Mouse (Mus musculus) lung, embryonic 14.5 days (tissue): ENCODE data around the gene Zc2hc1c. TPM values are rescaled to one million over a fixed set of nuclear protein-coding genes. Genes with fewer than 3 reads are reported as not detected.

Experiments used
- ATAC-seq: fragments of 200-750 bp; cut with Nextera tagmentation; 2 replicates; pipeline ENCODE4 v1.8.0; 2017; ENCODE audit warnings: mild to moderate bottlenecking, moderate TSS enrichment, moderate library complexity; ENCODE audit not compliant: insufficient read depth
- DNase-seq: peaks from one replicate; pipeline ENCODE4 v3.0.0-alpha.2; 2015
- H3K27ac ChIP-seq: fragments of 300-500 bp; sonication (generic); 2 replicates; pipeline ENCODE4 v1.5.1; 2014; ENCODE audit warnings: low read depth, mild to moderate bottlenecking, moderate library complexity
- H3K27me3 ChIP-seq: fragments of 300-500 bp; sonication (generic); 2 replicates; pipeline ENCODE4 v1.6.1; 2014; ENCODE audit warnings: low read length, control low read depth; ENCODE audit not compliant: insufficient read depth
- H3K36me3 ChIP-seq: fragments of 300-500 bp; sonication (generic); 2 replicates; pipeline ENCODE4 v1.6.1; 2014; ENCODE audit warnings: control low read depth; ENCODE audit not compliant: insufficient read depth
- H3K4me1 ChIP-seq: fragments of 300-500 bp; sonication (generic); 2 replicates; pipeline ENCODE4 v1.6.1; 2014; ENCODE audit warnings: antibody characterized with exemption, control low read depth; ENCODE audit not compliant: insufficient read depth
- H3K4me2 ChIP-seq: fragments of 300-500 bp; sonication (generic); 2 replicates; pipeline ENCODE4 v1.6.1; 2014; ENCODE audit warnings: mild to moderate bottlenecking
- H3K4me3 ChIP-seq: fragments of 300-500 bp; sonication (generic); 2 replicates; pipeline ENCODE4 v1.5.1; 2014; ENCODE audit warnings: low read depth, low read length
- H3K9ac ChIP-seq: fragments of 300-500 bp; sonication (generic); 2 replicates; pipeline ENCODE4 v1.6.1; 2014
- H3K9me3 ChIP-seq: fragments of 300-500 bp; sonication (generic); 2 replicates; pipeline ENCODE4 v1.6.1; 2016; ENCODE audit warnings: low read depth, low read length, control low read depth
- CTCF ChIP-seq: IDR thresholded peaks from 2 replicates; pipeline ENCODE4 v1.5.1; 2016; ENCODE audit warnings: antibody characterized with exemption, low read depth
- WGBS: fragments of 180-500 bp; shearing (Covaris S2); extraction: QIAGEN DNeasy Blood & Tissue Kit; methylation state at CpG from one replicate; pipeline ENCODE4 v1.1.7; 2014; 5-methylcytosine and 5-hydroxymethylcytosine counted together
- polyA plus RNA-seq: library from polyadenylated mRNA; unstranded; fragments of >200 nt; fragmentation: Nextera tagmentation; extraction: Ambion mirVana; gene quantifications from 2 replicates; pipeline ENCODE4 v1.2.1, GENCODE M21; 2014

Zc2hc1c gene
- polyA plus RNA-seq, 1 experiment from 2014 or later: 0.93 TPM

GRCm38 (mm10) chr12:85339243-85339729, 50.9 kb downstream of the Zc2hc1c start, which contains the start of gene Nek9:
Nek9 (minus strand) TSS chr12:85339362.
- Histone ChIP-seq H3K4me1 (0 out of 2 replicates have a peak, but pooled peaks cover 4% of the 10 kb centered on the region), H3K36me3 (peaks cover 39% of the 10 kb centered on the region), H3K27ac (peak within 1 kb of the TSS; percentile 92), H3K4me3 (peak within 1 kb of the TSS; percentile 96), H3K4me2 (peak within 1 kb of the TSS; percentile 64), H3K9ac (peak within 1 kb of the TSS; percentile 97), H3K27me3 (no peaks in the 10 kb centered on the region), H3K9me3 (no peaks in the 10 kb centered on the region)
- DNase-seq (peak; percentile 97), ATAC-seq (peak; percentile 92)
- WGBS: under 1% methylated on average over 33 of the region's 36 CpGs
- no peak for TF ChIP-seq CTCF

DNA sequence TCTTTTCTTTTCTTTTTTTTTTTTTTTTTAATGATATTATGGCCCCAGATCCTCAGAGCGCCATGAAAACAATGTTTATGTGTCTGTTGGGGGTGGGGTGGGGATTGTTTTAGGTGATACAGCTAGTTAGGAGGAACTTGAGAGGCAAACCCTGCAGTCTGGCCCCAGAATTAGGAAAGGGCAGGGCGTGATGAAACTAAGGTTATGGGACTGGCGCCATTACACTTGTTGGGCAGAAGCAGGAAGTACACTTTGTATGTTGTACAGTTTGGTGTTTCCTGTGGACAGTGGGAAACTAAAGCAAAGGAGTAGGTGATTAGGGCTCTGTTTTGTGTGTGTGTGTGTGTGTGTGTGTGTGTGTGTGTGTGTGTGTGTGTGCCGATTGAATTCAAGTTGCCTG, 51.6 kb downstream of the Zc2hc1c start:
- peak; percentile 27 for DNase-seq
- Histone ChIP-seq H3K4me3 (peak overlapping the region; percentile 96), H3K9ac (no peak overlapping the region), H3K27me3 (no peaks in the 10 kb centered on the region), H3K4me2 (peak overlapping the region; percentile 64), H3K4me1 (0 out of 2 replicates have a peak, but pooled peaks cover 4% of the 10 kb centered on the region), H3K9me3 (no peaks in the 10 kb centered on the region), H3K36me3 (peaks cover 39% of the 10 kb centered on the region), H3K27ac (no peak overlapping the region)
- 39% methylated on average over 4 of the region's 4 CpGs for WGBS
- ATAC-seq: no peak
- TF ChIP-seq CTCF: no peak

GRCm38 (mm10) chr12:85341131-85341530, 52.7 kb downstream of the Zc2hc1c start:
- H3K27me3 ChIP-seq: no peaks in the 10 kb centered on the region

GRCm38 (mm10) chr12:85342310-85342709, 53.9 kb downstream of the Zc2hc1c start:
- WGBS: 72% methylated on average over 4 of the region's 4 CpGs
- Histone ChIP-seq H3K4me1 (0 out of 2 replicates have a peak, but pooled peaks cover 4% of the 10 kb centered on the region), H3K27me3 (no peaks in the 10 kb centered on the region), H3K9ac (no peak overlapping the region), H3K27ac (no peak overlapping the region), H3K4me2 (no peak overlapping the region), H3K9me3 (no peaks in the 10 kb centered on the region), H3K36me3 (peaks cover 27% of the 10 kb centered on the region), H3K4me3 (no peak overlapping the region)
- DNase-seq (no peak), ATAC-seq (no peak)
- TF ChIP-seq CTCF: no peak

More at GRCm38 (mm10) chr12:85341131-85341530, 52.7 kb downstream of the Zc2hc1c start:
- no peak overlapping the region for H3K4me3 ChIP-seq
- no peak overlapping the region for H3K4me2 ChIP-seq
- WGBS: 48% methylated on average over 1 of the region's 1 CpGs
- peaks cover 30% of the 10 kb centered on the region for H3K36me3 ChIP-seq
- DNase-seq (peak; percentile 96), ATAC-seq (no peak)
- H3K9me3 ChIP-seq: no peaks in the 10 kb centered on the region
- 0 out of 2 replicates have a peak, but pooled peaks cover 4% of the 10 kb centered on the region for H3K4me1 ChIP-seq
- H3K27ac ChIP-seq: no peak overlapping the region
- peak; percentile 67 for TF ChIP-seq CTCF
- H3K9ac ChIP-seq: no peak overlapping the region

- WGBS: 62% methylated on average over 7 of the region's 7 CpGs
- no peak overlapping the region for H3K27ac ChIP-seq
- H3K27me3 ChIP-seq: no peaks in the 10 kb centered on the region
- DNase-seq (no peak), ATAC-seq (no peak)
- H3K36me3 ChIP-seq: peaks cover 41% of the 10 kb centered on the region
- no peaks in the 10 kb centered on the region for H3K9me3 ChIP-seq
- TF ChIP-seq CTCF: no peak
- H3K4me3 ChIP-seq: no peak overlapping the region
- H3K9ac ChIP-seq: no peak overlapping the region
- no peaks in the 10 kb centered on the region for H3K4me1 ChIP-seq
- H3K4me2 ChIP-seq: no peak overlapping the region
Measured at GRCm38 (mm10) chr12:85344252-85344651, 55.9 kb downstream of the Zc2hc1c start.

GRCm38 (mm10) chr12:85345559-85345958, 57.2 kb downstream of the Zc2hc1c start:
- DNase-seq (no peak), ATAC-seq (no peak)
- Histone ChIP-seq H3K4me3 (no peak overlapping the region), H3K9me3 (no peaks in the 10 kb centered on the region), H3K4me2 (no peak overlapping the region), H3K9ac (no peak overlapping the region), H3K27me3 (no peaks in the 10 kb centered on the region), H3K36me3 (peaks cover 50% of the 10 kb centered on the region), H3K27ac (no peak overlapping the region), H3K4me1 (no peaks in the 10 kb centered on the region)
- no peak for TF ChIP-seq CTCF
- 93% methylated on average over 6 of the region's 6 CpGs for WGBS

GRCm38 (mm10) chr12:85346374-85346773, 58.0 kb downstream of the Zc2hc1c start:
- Histone ChIP-seq H3K9ac (no peak overlapping the region), H3K36me3 (peaks cover 55% of the 10 kb centered on the region), H3K9me3 (no peaks in the 10 kb centered on the region), H3K4me2 (no peak overlapping the region), H3K4me1 (no peaks in the 10 kb centered on the region), H3K27ac (no peak overlapping the region), H3K27me3 (no peaks in the 10 kb centered on the region), H3K4me3 (no peak overlapping the region)
- peak; percentile 94 for DNase-seq
- WGBS: 48% methylated on average over 3 of the region's 3 CpGs
- 0 out of 2 replicates have a peak, but pooled peaks have one; percentile 46 for ATAC-seq
- peak; percentile 73 for TF ChIP-seq CTCF
